Mouse (Mus musculus) adipocyte (in vitro differentiated cells): Measurements from ENCODE around the gene Zfp871.
"Not testable (repeated sequence)": the region's sequence is repeated elsewhere in the genome, so short reads cannot be mapped to it uniquely, and the experiment has no call there.

Source experiments
- DNase-seq: peaks from one replicate; pipeline ENCODE4 v3.0.0-alpha.2; 2016; ENCODE audit warnings: low spot score

Gene Zfp871

DNA sequence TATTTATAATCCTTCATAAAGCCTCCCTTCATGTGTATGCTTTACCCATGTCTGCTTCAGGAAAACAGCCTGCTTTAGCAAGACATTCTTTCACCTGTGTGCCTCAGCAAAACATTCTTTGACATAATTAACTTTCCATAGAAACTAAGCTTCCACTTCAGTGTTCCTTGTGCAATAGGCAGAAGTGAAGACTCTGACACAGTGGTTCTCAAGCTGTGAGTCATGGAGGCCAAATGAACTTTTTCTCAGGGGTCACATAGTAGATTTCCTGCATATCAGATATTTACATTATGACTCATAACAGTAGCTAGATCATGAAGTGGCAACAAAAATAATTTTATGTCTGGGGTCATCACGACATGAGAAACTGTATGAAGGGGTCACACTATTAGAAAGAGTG lies 49.7 kb downstream of the Zfp871 start:
- DNase-seq: no peak

DNA sequence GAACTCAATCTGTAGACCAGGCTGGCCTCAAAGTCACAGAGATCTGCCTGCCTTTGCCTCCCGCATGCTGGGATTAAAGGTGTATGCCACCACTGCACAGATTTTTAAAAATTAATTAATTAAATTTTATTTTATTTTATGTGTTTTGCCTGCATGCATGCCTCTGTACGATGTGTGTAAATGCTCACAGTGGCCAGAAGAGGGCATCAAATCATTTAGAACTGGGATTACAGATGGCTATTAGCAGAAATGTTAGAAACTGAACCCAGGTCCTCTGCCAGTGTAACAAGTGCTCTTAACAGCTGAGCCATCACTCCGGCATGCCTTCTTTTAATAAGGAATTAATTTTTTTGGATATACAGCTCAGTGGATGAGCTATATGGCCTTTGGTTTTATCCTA lies 59.1 kb downstream of the Zfp871 start:
- DNase-seq: no peak

- not testable (repeated sequence) for DNase-seq
These were observed 61.7 kb downstream of the Zfp871 start for GRCm38 (mm10) chr17:32726360-32726759.

- no peak for DNase-seq
These were observed 65.3 kb downstream of the Zfp871 start for GRCm38 (mm10) chr17:32722771-32723170.

DNA sequence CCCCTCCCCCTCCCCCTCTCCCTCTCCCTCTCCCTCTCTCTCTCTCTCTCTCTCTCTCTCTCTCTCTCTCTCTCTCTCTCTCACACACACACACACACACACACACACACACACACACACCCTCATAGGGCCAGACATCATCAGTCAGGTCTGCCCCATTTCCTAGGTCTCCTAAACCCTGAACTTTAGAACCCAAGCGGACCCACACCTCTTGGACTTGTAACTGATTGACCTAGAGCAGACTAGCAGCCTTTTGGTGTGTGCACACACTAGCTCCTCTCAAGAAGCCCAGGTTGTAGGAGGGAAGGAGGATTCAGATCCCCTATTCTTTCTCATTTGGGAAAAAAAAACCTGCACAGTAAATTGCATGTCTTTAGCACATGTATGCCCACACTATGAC lies 65.9 kb downstream of the Zfp871 start:
- DNase-seq: not testable (repeated sequence)
